Mouse (Mus musculus) embryonic fibroblast, embryonic 13.5 days (primary cell): ENCODE results near the gene Mob2.

Experiments
- CTCF ChIP-seq: IDR thresholded peaks from 2 replicates; pipeline ENCODE4 v1.5.1; 2011; ENCODE audit warnings: mild to moderate bottlenecking, control low read depth, low read length, moderate library complexity, borderline replicate concordance; ENCODE audit not compliant: insufficient read depth
- POLR2A ChIP-seq: IDR thresholded peaks from 2 replicates; pipeline ENCODE4 v1.6.1; 2011; ENCODE audit warnings: low read depth, mild to moderate bottlenecking, control low read depth, low read length, moderate library complexity

DNA sequence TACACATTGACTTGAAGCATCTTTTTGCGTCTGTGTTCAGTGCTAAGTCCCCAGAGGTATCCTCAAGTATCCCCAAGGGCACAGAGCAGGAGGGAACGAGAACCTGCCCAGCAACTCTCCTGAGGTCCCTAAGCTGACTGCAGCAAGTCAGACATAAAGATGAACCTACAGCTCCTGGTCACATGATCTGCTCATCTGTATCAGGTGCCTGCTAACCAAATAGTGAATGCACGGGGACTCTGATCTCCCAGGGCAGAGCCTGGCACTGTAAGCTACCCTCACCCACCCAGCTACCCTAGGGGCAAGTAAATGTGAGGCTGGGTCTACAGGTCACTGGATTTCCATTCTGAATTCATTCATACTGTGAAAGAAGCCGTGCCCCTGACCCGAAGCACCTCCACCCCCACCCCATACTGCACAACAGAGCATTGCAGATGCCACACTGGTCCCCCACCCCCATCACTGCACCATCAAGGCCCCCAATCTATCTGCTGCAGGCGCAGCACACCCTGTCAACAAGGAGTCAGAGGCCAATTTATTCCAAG is 32.9 kb upstream of the Mob2 start:
- TF ChIP-seq CTCF, result no peak
- no peak for TF ChIP-seq POLR2A
